In the genomic region with DNA sequence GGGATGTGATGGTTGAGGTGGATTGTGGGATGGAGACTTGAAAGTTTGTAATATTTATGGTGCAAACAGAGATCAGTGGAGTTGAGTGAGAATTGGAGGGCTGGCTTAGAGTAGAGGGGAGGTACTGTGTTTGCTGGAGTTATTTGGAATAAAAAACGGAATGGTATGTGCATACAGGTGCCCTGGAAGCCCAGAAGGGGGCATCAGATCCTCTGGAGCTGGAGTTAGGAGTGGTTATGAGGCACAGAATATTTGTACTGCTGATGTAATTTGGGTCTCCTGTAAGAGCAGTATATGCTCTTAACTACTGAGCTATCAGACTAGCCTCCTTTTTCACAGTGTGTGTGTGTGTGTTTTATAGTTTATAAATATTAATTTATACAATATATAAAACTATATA, we compare ENCODE assay signal across 27 mouse cellular contexts. TPM values are rescaled to one million over a fixed set of nuclear protein-coding genes. Genes with fewer than 3 reads are reported as not detected.
DNase-seq lines count a peak whose midpoint lies in the region; ATAC-seq and TF ChIP-seq lines count a peak whose summit lies in the region.
"Had no signal": no experiment of that assay in that cellular context is flagged by ENCODE, and none has a peak within 500 bp of the region (broad histone marks: within the 10 kb centered on the region; RNA-seq: fewer than 3 reads in every experiment).

No protein-coding gene starts in this region.

- no peak overlapping the region for H3K27ac ChIP-seq in layer of hippocampus, adult 2 months
- H3K27ac ChIP-seq in cerebellum, adult 2 months (ENCODE audit: insufficient read depth, low read length) = no peak overlapping the region
- H3K27ac ChIP-seq: embryonic facial prominence, embryonic 12.5 days; heart, embryonic 15.5 days; limb, embryonic 12.5 days; liver, embryonic 12.5 days; macrophage had no signal

- POLR2A ChIA-PET in Patski (lab: Charles Lee) = no interaction called here

- CTCF ChIA-PET in Patski (lab: Charles Lee) = no interaction called here

- H3K4me1 ChIP-seq in cerebellum, adult 2 months (ENCODE audit: control insufficient read depth, insufficient read depth, low read length) = no peaks in the 10 kb centered on the region
- H3K4me1 ChIP-seq: limb, embryonic 12.5 days; liver, embryonic 12.5 days had no signal

- 40% methylated on average over 1 of the region's 1 CpGs for WGBS in cerebellum, adult 2 months

- ATAC-seq in Patski = no peak
- ATAC-seq: CD4-positive, CD25-positive, alpha-beta regulatory T cell, adult 4 months; hindbrain, embryonic 16.5 days; liver, embryonic 12.5 days had no signal

- H3K27me3 ChIP-seq in Patski = no peaks in the 10 kb centered on the region
- no peaks in the 10 kb centered on the region for H3K27me3 ChIP-seq in cerebellum, adult 2 months (ENCODE audit: control insufficient read depth, insufficient read depth, low read length)
- H3K27me3 ChIP-seq: embryonic facial prominence, embryonic 12.5 days; heart, embryonic 15.5 days; limb, embryonic 12.5 days; liver, embryonic 12.5 days had no signal

- TF ChIP-seq POLR2A in cerebellum, adult 2 months (IDR thresholded peaks at IDR 0.05; ENCODE audit: borderline replicate concordance, insufficient read depth, low read length) = no peak

- DNase-seq in embryo, embryonic 10.5 days (ENCODE audit: low spot score) = peak; percentile 6
- no peak for DNase-seq in embryo, embryonic 10 days (ENCODE audit: low spot score)
- no peak for DNase-seq in layer of hippocampus, adult 2 months (ENCODE audit: low spot score in 2 of 2)
- DNase-seq in layer of hippocampus, adult 9-10 months (ENCODE audit: low spot score) = no peak
- DNase-seq in 3T3-L1 (ENCODE audit: low read depth, low spot score) = peak; percentile 40
- no peak for DNase-seq in Patski (ENCODE audit: low read depth, low spot score)
- DNase-seq in cerebellum, adult 2 months = no peak
- DNase-seq in retina, postnatal 1 day = no peak
- DNase-seq: adrenal gland, postnatal 25 days; cerebellum, adult 9-11 months; gastrocnemius, postnatal 36 days; kidney, adult 18-20 months; lung, embryonic 14.5 days had no signal

- H3K4me3 ChIP-seq in layer of hippocampus, adult 2 months = no peak overlapping the region
- no peak overlapping the region for H3K4me3 ChIP-seq in cerebellum, adult 2 months (replicated peaks; ENCODE audit: insufficient read depth, low read depth, low read length)
- H3K4me3 ChIP-seq: embryonic facial prominence, embryonic 12.5 days; heart, embryonic 15.5 days; limb, embryonic 12.5 days; liver, embryonic 12.5 days had no signal

- in situ Hi-C loops in Patski (cut with MboI; ENCODE audit: low pct_unique_long_range_greater_than_20kb) = no loop called here

- peak; percentile 60 for TF ChIP-seq CTCF in layer of hippocampus, adult 2 months (conservative IDR thresholded peaks at IDR 0.05)
- TF ChIP-seq CTCF in Patski (IDR thresholded peaks at IDR 0.05) = peak; percentile 45
- TF ChIP-seq CTCF in cerebellum, adult 2 months (IDR thresholded peaks at IDR 0.05; ENCODE audit: borderline replicate concordance, insufficient read depth, low read depth, low read length) = no peak

RNA-seq across cellular contexts. Expression of gene Slc1a6, which starts 10.3 kb away (rescaled TPM):
- 10 to 100 TPM; 11.0 to 11.5 TPM for total RNA-seq in layer of hippocampus, adult 2 months (2021)
- polyA plus RNA-seq in Patski (2021) = 0.45 TPM
- 154 and 167 TPM in 2 replicates for polyA plus RNA-seq in cerebellum, adult 2 months (2012; rRNA removed)
- total RNA-seq: gastrocnemius, postnatal 36 days; hematopoietic stem cell, adult 5-6 weeks; monocyte, adult 5-6 weeks; neutrophil, adult 5-6 weeks had no signal
- polyA plus RNA-seq: CD4-positive, CD25-positive, alpha-beta regulatory T cell, adult 4 months; G1E; macrophage had no signal

RNA-seq across cellular contexts. Expression of gene Ccdc105, which starts 37.7 kb away (rescaled TPM):
- total RNA-seq in layer of hippocampus, adult 2 months (2021) = under 1 TPM; 0.81 to 0.84 TPM
- not detected for polyA plus RNA-seq in Patski (2021)
- polyA plus RNA-seq in cerebellum, adult 2 months (2012; rRNA removed) = 0.27 and 0.33 TPM in 2 replicates
- total RNA-seq: adrenal gland, postnatal 25 days; G1E; gastrocnemius, postnatal 36 days; hematopoietic stem cell, adult 5-6 weeks; monocyte, adult 5-6 weeks; neutrophil, adult 5-6 weeks had no signal
- polyA plus RNA-seq: CD4-positive, CD25-positive, alpha-beta regulatory T cell, adult 4 months; G1E; heart, embryonic 15.5 days; kidney, embryonic 16.5 days; liver, embryonic 12.5 days; macrophage; small intestine, adult 2 months; thymus, postnatal 0 days had no signal

Comparison
In these comparisons a context has a peak if more than half of its experiments do, and no peak if none do; other contexts are left out.
1. DNase-seq: peak in embryo, embryonic 10.5 days (single experiment) and 3T3-L1 (single experiment); none in embryo, embryonic 10 days (single experiment), layer of hippocampus, adult 2 months (0 of 2), layer of hippocampus, adult 9-10 months (single experiment), Patski (single experiment), cerebellum, adult 2 months (0 of 2) and retina, postnatal 1 day (single experiment).
2. RNA of gene Slc1a6, which starts 10.3 kb away (polyA plus RNA-seq): 154 to 167 TPM in cerebellum, adult 2 months; 0.45 TPM in Patski (single experiment); every median in the first group is over 100 times any median in the second.